Mouse (Mus musculus) spleen, adult 2 months (tissue): ENCODE results near the gene Kcnk3. TPM values are rescaled to one million over a fixed set of nuclear protein-coding genes. Genes with fewer than 3 reads are reported as not detected.

ENCODE experiments used
- DNase-seq, 2 experiments: peaks; one replicate each; pipeline versions ENCODE4 v3.0.0 to v3.0.0-alpha.2; 2012 to 2021; ENCODE audit warnings: low spot score in 2 of 2, low read depth in 1 of 2
- H3K27ac ChIP-seq: fragments of 200-500 bp; 2 replicates; pipeline ENCODE4 v1.5.1; 2012; ENCODE audit warnings: low read length, inconsistent platforms; ENCODE audit not compliant: insufficient read depth
- H3K27me3 ChIP-seq: fragments of 200-500 bp; 2 replicates; pipeline ENCODE4 v1.6.1; 2012; ENCODE audit warnings: mild to moderate bottlenecking, moderate library complexity, low read length, inconsistent platforms; ENCODE audit not compliant: control insufficient read depth, insufficient read depth
- H3K36me3 ChIP-seq: fragments of 200-500 bp; 2 replicates; pipeline ENCODE4 v1.6.1; 2012; ENCODE audit warnings: mild to moderate bottlenecking, low read length, inconsistent platforms; ENCODE audit not compliant: control insufficient read depth, insufficient read depth
- H3K4me1 ChIP-seq: fragments of 200-500 bp; 2 replicates; pipeline ENCODE4 v1.6.1; 2011; ENCODE audit warnings: inconsistent platforms; ENCODE audit not compliant: control insufficient read depth, insufficient read depth, insufficient read length
- H3K4me3 ChIP-seq: fragments of 200-500 bp; 2 replicates; pipeline ENCODE4 v1.5.1; 2011; ENCODE audit warnings: mild to moderate bottlenecking, inconsistent platforms; ENCODE audit not compliant: insufficient read depth, insufficient read length; ENCODE audit errors: extremely low read depth
- CTCF ChIP-seq: fragments of 200-500 bp; IDR thresholded peaks from 2 replicates; pipeline ENCODE4 v1.5.1; 2011; ENCODE audit warnings: mild to moderate bottlenecking, inconsistent platforms; ENCODE audit not compliant: insufficient read depth, insufficient read length, insufficient replicate concordance; ENCODE audit errors: extremely low read depth
- POLR2A ChIP-seq: fragments of 200-500 bp; IDR thresholded peaks from 2 replicates; pipeline ENCODE4 v1.6.1; 2011; ENCODE audit warnings: low read depth, low read length, inconsistent platforms
- WGBS: fragments of 180-500 bp; shearing (Covaris S2); methylation state at CpG from one replicate; pipeline ENCODE4 v1.1.7; 2018; 5-methylcytosine and 5-hydroxymethylcytosine counted together
- polyA plus RNA-seq: library from polyadenylated mRNA; depleted of rRNA; stranded (reverse); fragments of >200 nt; gene quantifications from 2 replicates; pipeline ENCODE4 v1.2.3, GENCODE M21; 2012

The Kcnk3 gene
- polyA plus RNA-seq, 1 experiment: 7.9 TPM

GRCm38 (mm10) chr5:30612575-30612974 lies 24.6 kb downstream of the Kcnk3 start:
- no peaks in the 10 kb centered on the region; the same call in 1 of the 2 replicates for H3K4me1 ChIP-seq
- DNase-seq: no peak
- no peaks in the 10 kb centered on the region for H3K27me3 ChIP-seq
- H3K4me3 ChIP-seq: no peak overlapping the region
- TF ChIP-seq CTCF: no peak
- TF ChIP-seq POLR2A: no peak
- no peaks in the 10 kb centered on the region for H3K36me3 ChIP-seq
- 67% methylated on average over 4 of the region's 4 CpGs for WGBS
- H3K27ac ChIP-seq: no peak overlapping the region

GRCm38 (mm10) chr5:30613242-30613641 lies 25.3 kb downstream of the Kcnk3 start:
- no peaks in the 10 kb centered on the region for H3K36me3 ChIP-seq
- WGBS: 90% methylated on average over 8 of the region's 8 CpGs
- H3K27ac ChIP-seq: no peak overlapping the region
- no peak for TF ChIP-seq CTCF
- no peak for TF ChIP-seq POLR2A
- H3K4me1 ChIP-seq: no peaks in the 10 kb centered on the region; the same call in 1 of the 2 replicates
- H3K4me3 ChIP-seq: no peak overlapping the region
- DNase-seq: no peak
- no peaks in the 10 kb centered on the region for H3K27me3 ChIP-seq

GRCm38 (mm10) chr5:30614221-30614620 lies 26.3 kb downstream of the Kcnk3 start:
- WGBS: 76% methylated on average over 1 of the region's 1 CpGs
- no peaks in the 10 kb centered on the region; the same call in 1 of the 2 replicates for H3K4me1 ChIP-seq
- no peaks in the 10 kb centered on the region for H3K36me3 ChIP-seq
- no peak overlapping the region for H3K4me3 ChIP-seq
- H3K27me3 ChIP-seq: no peaks in the 10 kb centered on the region
- no peak for TF ChIP-seq POLR2A
- no peak for TF ChIP-seq CTCF
- no peak overlapping the region for H3K27ac ChIP-seq
- no peak for DNase-seq

- H3K4me3 ChIP-seq: no peak overlapping the region
- 66% methylated on average over 6 of the region's 6 CpGs for WGBS
- no peak for DNase-seq
- H3K27ac ChIP-seq: no peak overlapping the region
- no peaks in the 10 kb centered on the region for H3K27me3 ChIP-seq
- no peak for TF ChIP-seq POLR2A
- TF ChIP-seq CTCF: no peak
- no peaks in the 10 kb centered on the region for H3K36me3 ChIP-seq
- H3K4me1 ChIP-seq: no peaks in the 10 kb centered on the region; the same call in 1 of the 2 replicates
These were observed 27.4 kb downstream of the Kcnk3 start for GRCm38 (mm10) chr5:30615416-30615815.

- no peak for DNase-seq
- H3K27me3 ChIP-seq: no peaks in the 10 kb centered on the region
- H3K27ac ChIP-seq: no peak overlapping the region
- WGBS: 82% methylated on average over 4 of the region's 4 CpGs
- H3K4me1 ChIP-seq: no peaks in the 10 kb centered on the region; the same call in 1 of the 2 replicates
- H3K36me3 ChIP-seq: no peaks in the 10 kb centered on the region
- H3K4me3 ChIP-seq: no peak overlapping the region
- TF ChIP-seq POLR2A: no peak
- TF ChIP-seq CTCF: no peak
These were observed 27.8 kb downstream of the Kcnk3 start for GRCm38 (mm10) chr5:30615819-30616218.

GRCm38 (mm10) chr5:30616644-30617043 lies 28.7 kb downstream of the Kcnk3 start:
- Histone ChIP-seq H3K4me1 (no peaks in the 10 kb centered on the region; the same call in 1 of the 2 replicates), H3K36me3 (no peaks in the 10 kb centered on the region), H3K27ac (no peak overlapping the region), H3K27me3 (no peaks in the 10 kb centered on the region), H3K4me3 (no peak overlapping the region)
- WGBS: 59% methylated on average over 3 of the region's 3 CpGs
- DNase-seq: no peak
- TF ChIP-seq POLR2A: no peak
- TF ChIP-seq CTCF: no peak

GRCm38 (mm10) chr5:30617357-30617756 lies 29.4 kb downstream of the Kcnk3 start:
- no peak overlapping the region for H3K27ac ChIP-seq
- 21% methylated on average over 3 of the region's 3 CpGs for WGBS
- H3K4me3 ChIP-seq: no peak overlapping the region

More at GRCm38 (mm10) chr5:30617357-30617756, 29.4 kb downstream of the Kcnk3 start:
- Histone ChIP-seq H3K36me3 (no peaks in the 10 kb centered on the region), H3K4me1 (peaks cover 6% of the 10 kb centered on the region), H3K27me3 (no peaks in the 10 kb centered on the region)
- TF ChIP-seq CTCF (no peak), POLR2A (no peak)
- no peak for DNase-seq
